Mouse (Mus musculus) T-helper 2 cell (primary cell): Measurements from ENCODE around the gene Axin2.

Source experiments
- in situ Hi-C: fragments of 300-600 bp; cut with MboI, MseI; formaldehyde crosslinking; loops from one replicate; pipeline ENCODE4 v1.15.1; 2025; ENCODE audit warnings: high pct_unique_total_duplicates

Gene Axin2

DNA sequence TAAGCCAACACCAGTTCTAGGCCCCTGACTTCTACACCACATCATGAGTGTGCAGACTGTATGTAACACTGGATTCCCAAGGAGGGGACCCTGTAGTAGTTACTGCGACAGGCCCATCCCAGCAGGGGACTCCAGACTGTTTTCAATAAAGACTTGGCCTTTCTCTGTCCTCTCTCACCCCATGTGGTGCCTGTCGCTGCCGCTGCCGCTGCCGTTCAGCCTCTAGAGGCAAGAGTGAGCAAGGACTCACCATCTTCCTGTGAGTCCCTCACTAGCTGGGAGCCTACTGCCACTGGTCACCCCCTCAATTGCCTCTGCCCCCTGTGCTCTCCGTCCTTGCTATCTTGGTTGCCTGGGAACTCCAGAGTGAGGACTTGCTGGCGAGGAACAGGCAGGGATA is 8.6 kb downstream of the Axin2 start:
- in situ Hi-C loops = no loop called here

DNA sequence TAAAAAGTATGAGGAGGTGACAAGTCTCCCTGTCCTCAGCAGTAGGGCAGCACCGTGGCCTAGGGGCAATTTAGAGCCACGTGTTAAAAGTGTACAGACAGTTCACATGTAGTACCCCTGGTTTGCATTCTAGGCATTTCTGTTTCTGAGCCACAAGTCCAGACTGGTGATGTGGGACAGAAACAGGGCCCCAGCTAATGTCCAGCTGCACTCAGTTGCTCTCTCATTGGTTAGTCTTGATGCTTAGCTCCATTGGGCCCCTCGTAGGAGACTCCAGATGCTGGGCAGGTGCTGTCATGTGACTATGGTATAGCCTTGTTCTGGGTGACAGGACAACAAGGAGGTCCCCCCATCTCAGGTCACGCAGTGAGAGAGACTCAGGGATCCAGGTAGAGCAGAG is 9.0 kb downstream of the Axin2 start:
- in situ Hi-C loops = no loop called here

DNA sequence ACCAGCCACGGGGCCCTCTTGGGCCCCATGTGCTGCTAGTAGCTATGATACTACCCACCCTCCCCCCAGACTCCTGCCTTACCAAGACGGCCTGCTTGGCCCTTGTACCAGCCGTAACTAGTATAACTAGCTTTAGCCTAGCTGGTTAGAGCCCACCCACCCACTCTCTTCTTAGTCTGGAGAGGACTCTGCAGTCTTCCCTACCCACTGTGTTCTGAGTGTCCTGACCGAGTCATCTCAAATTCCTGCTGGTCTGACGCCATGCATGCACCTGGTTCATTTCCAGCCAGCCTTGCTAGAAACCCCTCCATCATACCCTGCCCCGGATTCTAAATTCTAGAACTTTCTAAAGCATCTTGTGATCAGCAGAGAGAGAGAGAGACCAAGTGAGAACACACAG is 9.6 kb downstream of the Axin2 start:
- in situ Hi-C loops = loop anchor here (5.0 kb wide), 1 partner anchor 98 kb away; no protein-coding TSS in a partner anchor

DNA sequence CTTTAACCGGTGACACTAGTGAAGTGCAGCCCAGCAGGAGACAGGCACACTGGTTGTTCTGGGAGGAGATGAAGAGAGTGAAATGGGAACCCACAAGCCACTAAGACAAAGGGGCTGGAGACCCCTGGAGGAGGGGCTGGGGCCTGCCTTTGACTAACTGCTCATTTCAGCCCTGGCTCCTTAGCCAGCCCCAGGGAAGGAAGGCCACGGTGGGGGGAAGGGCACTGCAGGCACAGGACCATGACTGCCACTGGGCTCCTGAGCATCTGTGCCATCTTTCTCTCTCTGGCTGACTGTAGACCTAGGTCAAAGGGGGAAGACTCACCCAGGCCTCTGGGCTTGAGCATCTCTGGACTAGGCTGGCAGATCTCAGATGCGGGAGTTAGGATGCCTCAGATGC is 10.5 kb downstream of the Axin2 start:
- in situ Hi-C loops = loop anchor here (5.0 kb wide), 1 partner anchor 97 kb away; no protein-coding TSS in a partner anchor

DNA sequence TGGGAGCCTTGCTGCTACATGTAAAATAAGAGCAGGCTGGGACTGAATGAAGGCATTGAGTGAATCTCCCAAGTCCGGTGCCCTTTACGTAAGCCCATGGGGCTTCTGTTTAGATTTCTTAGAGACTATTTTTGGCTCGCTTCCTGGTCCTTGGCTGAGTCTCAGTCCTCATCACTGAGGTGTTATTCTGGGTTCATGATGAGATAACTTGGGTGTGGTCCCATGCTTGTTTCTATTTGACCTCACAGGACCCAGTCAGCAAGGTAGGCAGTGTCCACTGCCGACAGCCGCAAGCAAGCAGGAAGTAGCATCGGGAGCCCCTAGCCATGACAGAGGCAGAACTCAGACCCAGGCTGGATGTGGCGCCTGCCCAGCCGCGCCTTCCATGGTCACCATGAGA is 13.7 kb downstream of the Axin2 start:
- in situ Hi-C loops = loop anchor here (5.0 kb wide), 1 partner anchor 93 kb away; no protein-coding TSS in a partner anchor

- in situ Hi-C loops = no loop called here
Measured at GRCm38 (mm10) chr11:108935128-108935868, 15.1 kb downstream of the Axin2 start.

- in situ Hi-C loops = no loop called here
Measured at GRCm38 (mm10) chr11:108936016-108936792, 16.1 kb downstream of the Axin2 start.

GRCm38 (mm10) chr11:108940655-108941412 is 20.7 kb downstream of the Axin2 start:
- in situ Hi-C loops = no loop called here

DNA sequence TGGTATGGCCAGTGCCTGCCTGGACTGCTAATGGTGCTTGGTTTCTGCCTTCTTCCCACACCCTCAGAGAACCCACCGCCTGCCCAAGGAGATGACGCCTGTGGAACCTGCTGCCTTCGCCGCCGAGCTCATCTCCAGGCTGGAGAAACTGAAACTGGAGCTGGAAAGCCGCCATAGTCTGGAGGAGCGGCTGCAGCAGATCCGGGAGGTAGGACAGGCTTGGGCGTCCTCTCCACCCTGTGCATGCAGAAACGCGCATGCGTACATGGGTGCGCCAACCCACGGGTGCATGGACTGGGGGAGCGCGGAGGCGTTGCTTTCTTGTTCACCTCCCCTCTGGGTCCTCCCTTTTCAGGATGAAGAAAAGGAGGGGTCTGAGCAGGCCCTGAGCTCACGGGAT is 21.7 kb downstream of the Axin2 start:
- in situ Hi-C loops = no loop called here

DNA sequence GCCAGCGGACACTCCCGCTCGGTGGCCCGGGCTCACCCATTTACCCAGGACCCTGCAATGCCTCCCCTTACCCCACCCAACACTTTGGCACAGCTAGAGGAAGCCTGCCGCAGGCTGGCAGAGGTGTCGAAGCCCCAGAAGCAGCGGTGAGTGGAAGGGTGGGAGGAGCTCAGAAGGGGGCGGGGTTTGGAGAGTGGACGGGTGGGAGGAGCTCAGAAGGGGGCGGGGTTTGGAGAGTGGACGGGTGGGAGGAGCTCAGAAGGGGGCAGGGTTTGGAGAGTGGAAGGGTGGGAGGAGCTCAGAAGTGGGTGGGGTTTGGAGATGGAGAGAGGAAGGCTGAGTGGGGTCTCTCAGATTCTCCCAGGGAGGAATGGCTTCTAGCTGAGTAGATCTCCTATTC is 23.6 kb downstream of the Axin2 start:
- in situ Hi-C loops = no loop called here

GRCm38 (mm10) chr11:108945666-108946065 is 25.5 kb downstream of the Axin2 start:
- in situ Hi-C loops = no loop called here

DNA sequence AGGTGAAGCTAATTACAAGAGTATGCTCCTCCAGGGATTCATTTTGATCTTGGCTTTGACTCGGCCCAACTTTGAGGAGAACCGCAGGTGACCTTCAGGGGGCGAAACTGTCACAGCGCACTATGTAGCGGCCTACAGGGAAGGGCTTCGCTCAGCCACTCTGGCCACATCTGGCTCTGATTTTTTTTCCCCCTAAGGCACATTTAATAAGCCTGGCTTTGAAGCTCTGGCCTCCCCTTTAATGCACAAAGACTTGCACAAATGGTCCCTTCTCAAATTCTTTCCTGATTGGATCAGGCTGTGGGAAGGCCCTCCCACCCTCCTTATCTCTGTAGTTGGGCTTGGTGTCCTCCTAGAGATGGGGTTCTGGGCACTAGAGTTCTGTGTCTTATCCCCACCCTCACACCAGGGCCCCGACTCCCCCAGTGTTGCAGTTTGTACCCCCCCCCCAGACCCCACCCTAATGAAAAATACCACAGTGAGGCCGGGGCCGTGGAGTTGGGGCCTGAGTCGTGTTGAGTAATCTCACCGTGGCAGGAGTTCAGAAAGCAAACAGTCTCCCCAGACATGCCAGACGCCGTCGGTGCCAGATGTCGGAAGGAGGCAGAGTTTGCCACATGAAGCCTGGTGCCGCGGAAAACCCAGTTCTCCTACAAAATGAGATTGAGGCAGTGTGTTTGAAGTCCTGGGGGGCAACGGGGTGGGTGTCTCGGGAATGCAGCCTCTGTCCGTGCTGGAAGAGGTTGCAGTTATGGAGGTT is 27.5 kb downstream of the Axin2 start:
- in situ Hi-C loops = no loop called here

DNA sequence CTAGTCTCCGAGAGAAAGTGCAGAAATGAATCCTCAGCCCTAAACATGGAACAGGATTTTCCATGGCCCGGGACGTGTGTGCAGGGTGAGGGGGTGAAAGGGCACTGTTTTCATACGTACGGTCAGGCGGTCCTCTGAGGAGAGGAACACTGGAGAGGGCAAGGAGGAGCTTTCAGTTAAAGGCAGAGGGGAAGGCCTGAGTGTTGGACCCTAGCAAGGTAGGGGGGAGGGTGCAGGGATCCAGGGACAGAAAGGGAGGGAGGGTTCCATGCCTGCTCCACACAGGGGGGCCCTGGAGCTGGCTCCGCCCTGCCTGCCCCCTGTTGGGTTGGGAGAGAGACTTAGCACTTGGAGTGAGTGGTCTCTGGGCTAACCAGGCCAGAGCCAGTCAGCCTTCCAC is 28.4 kb downstream of the Axin2 start:
- in situ Hi-C loops = no loop called here

GRCm38 (mm10) chr11:108948931-108949330 is 28.8 kb downstream of the Axin2 start:
- in situ Hi-C loops = no loop called here

- in situ Hi-C loops = loop anchor here (10.0 kb wide), 1 partner anchor 112 kb away; no protein-coding TSS in a partner anchor
Measured at GRCm38 (mm10) chr11:108952343-108952742, 32.2 kb downstream of the Axin2 start.

- in situ Hi-C loops = loop anchor here (10.0 kb wide), 1 partner anchor 109 kb away; no protein-coding TSS in a partner anchor
Measured at GRCm38 (mm10) chr11:108955943-108956342, 35.8 kb downstream of the Axin2 start.

- in situ Hi-C loops = loop anchor here (10.0 kb wide), 1 partner anchor 106 kb away; no protein-coding TSS in a partner anchor
Measured at GRCm38 (mm10) chr11:108958349-108958748, 38.2 kb downstream of the Axin2 start.

DNA sequence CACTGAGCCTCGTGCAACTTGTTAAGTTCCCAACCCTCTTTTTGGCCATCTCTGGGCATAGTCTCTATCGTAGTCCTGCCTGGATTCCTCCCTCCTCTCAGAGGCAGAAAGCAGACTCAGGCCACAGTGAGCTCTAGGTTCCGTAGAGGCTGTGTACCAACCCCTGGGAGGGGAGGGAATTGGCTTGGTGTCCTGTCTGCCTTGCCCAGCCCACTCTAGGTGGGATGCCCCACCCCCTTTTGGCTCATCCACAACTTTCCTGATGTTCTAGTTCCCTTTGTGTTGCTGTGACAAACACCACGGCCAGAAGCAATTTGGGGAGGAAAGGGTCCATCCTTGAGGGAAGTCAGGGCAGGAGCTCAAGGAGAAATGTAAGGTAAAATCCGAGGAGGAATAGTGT is 39.0 kb downstream of the Axin2 start:
- in situ Hi-C loops = loop anchor here (10.0 kb wide), 1 partner anchor 106 kb away; no protein-coding TSS in a partner anchor

DNA sequence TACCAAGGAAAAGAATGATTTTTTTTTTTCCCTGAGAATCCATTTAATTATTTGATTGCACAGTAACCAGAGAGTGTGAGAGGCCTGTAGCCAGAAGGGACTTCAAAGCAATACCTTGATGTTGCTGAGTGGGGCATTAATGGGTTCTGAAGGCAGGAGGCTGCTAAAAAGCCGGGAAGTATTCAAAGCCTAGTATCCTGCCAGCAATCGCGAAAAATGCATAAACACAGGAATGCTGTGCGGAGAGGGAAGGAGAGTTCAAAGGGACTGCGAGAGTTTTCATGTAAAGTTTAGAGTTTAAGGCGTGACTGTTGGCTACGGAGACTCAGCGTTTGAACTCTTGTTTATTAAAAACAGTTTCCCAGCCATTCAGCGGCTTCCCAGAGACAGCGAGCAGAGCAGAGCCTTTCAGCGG is 41.5 kb downstream of the Axin2 start:
- in situ Hi-C loops = loop anchor here (10.0 kb wide), 1 partner anchor 873 kb away; no protein-coding TSS in a partner anchor

- in situ Hi-C loops = loop anchor here (10.0 kb wide), 1 partner anchor 871 kb away; no protein-coding TSS in a partner anchor
Measured at GRCm38 (mm10) chr11:108963476-108964232, 43.5 kb downstream of the Axin2 start.
